Comparison of ENCODE assay signal across 9 mouse cellular contexts in the genomic region with DNA sequence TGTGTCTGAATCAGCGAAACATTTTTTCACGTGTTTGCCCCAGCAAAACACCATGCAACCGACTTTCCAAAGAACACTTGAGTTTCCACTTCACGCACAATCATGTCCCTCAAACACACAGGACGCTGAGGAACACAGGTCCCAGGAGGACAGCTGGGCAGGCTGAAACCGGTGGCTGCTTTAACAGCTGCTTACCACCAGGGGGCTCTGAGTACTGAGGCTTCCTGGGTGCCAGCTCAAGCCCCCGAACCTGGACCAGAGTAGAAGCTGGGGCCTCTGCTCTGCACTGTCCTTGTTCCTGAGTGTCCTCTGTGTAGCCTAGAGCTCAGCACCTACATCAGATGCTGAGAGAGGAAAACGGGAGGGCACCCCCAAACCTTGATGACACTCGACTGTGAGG.
DNase-seq lines count a peak whose midpoint lies in the region; ATAC-seq and TF ChIP-seq lines count a peak whose summit lies in the region.
"Had no signal": no experiment of that assay in that cellular context is flagged by ENCODE, and none has a peak within 500 bp of the region (broad histone marks: within the 10 kb centered on the region; RNA-seq: fewer than 3 reads in every experiment).

No protein-coding gene starts in this region.

- H3K36me3 ChIP-seq in heart, embryonic 10.5 days = no peaks in the 10 kb centered on the region
- H3K36me3 ChIP-seq in lung, embryonic 14.5 days (ENCODE audit: insufficient read depth) = no peaks in the 10 kb centered on the region
- H3K36me3 ChIP-seq: neural tube, embryonic 13.5 days had no signal

- peaks cover 24% of the 10 kb centered on the region for H3K4me1 ChIP-seq in heart, embryonic 10.5 days
- no peaks in the 10 kb centered on the region for H3K4me1 ChIP-seq in lung, embryonic 14.5 days (ENCODE audit: insufficient read depth)

- no peak overlapping the region for H3K4me2 ChIP-seq in lung, embryonic 14.5 days
- H3K4me2 ChIP-seq: neural tube, embryonic 13.5 days had no signal

- peaks cover 39% of the 10 kb centered on the region for H3K27me3 ChIP-seq in heart, embryonic 10.5 days (ENCODE audit: insufficient read depth, poor library complexity, severe bottlenecking)
- no peaks in the 10 kb centered on the region for H3K27me3 ChIP-seq in lung, embryonic 14.5 days (ENCODE audit: insufficient read depth, low read length)

- no peak overlapping the region for H3K4me3 ChIP-seq in heart, embryonic 10.5 days
- H3K4me3 ChIP-seq in lung, embryonic 14.5 days (ENCODE audit: low read depth, low read length) = no peak overlapping the region
- H3K4me3 ChIP-seq: neural tube, embryonic 13.5 days had no signal

- H3K9me3 ChIP-seq in heart, embryonic 10.5 days = no peaks in the 10 kb centered on the region
- no peaks in the 10 kb centered on the region for H3K9me3 ChIP-seq in lung, embryonic 14.5 days (ENCODE audit: low read depth, low read length)
- H3K9me3 ChIP-seq: neural tube, embryonic 13.5 days had no signal

- 41% methylated on average over 9 of the region's 9 CpGs for WGBS in heart, embryonic 10.5 days
- 31% methylated on average over 9 of the region's 9 CpGs for WGBS in lung, embryonic 14.5 days

- intact Hi-C loops in heart, postnatal 10 days (cut with DNase I) = loop anchor here (2.0 kb wide), 1 partner anchor 76 kb away; no protein-coding TSS in a partner anchor

- ATAC-seq in lung, embryonic 14.5 days (ENCODE audit: insufficient read depth) = peak; percentile 47; the same call in 1 of the 2 replicates

- H3K27ac ChIP-seq in heart, embryonic 10.5 days = no peak overlapping the region
- H3K27ac ChIP-seq in lung, embryonic 14.5 days (ENCODE audit: low read depth) = no peak overlapping the region
- H3K27ac ChIP-seq: neural tube, embryonic 13.5 days had no signal

- H3K9ac ChIP-seq in lung, embryonic 14.5 days = no peak overlapping the region
- H3K9ac ChIP-seq: neural tube, embryonic 13.5 days had no signal

- TF ChIP-seq CTCF in lung, embryonic 14.5 days (IDR thresholded peaks at IDR 0.05; ENCODE audit: low read depth) = peak; percentile 85

- DNase-seq in heart, postnatal 10 days = peak; percentile 18 to 61
- no peak for DNase-seq in heart, embryonic 10.5 days (ENCODE audit: low spot score)
- DNase-seq in ovary, postnatal 36 days (ENCODE audit: low spot score) = peak; percentile 17
- DNase-seq in ovary, postnatal 10 days (ENCODE audit: low spot score) = no peak
- peak; percentile 6 for DNase-seq in c-Kit-positive CD71-positive TER-119-positive erythroid progenitor cells, embryonic 14.5 days (ENCODE audit: low spot score)
- DNase-seq in lung, embryonic 14.5 days = peak; percentile 78
- peak; percentile 57 for DNase-seq in thymus, postnatal 4 days
- no peak for DNase-seq in frontal cortex, postnatal 14 days (ENCODE audit: low spot score in 2 of 2)

Comparison
In these comparisons a context has a peak if more than half of its experiments do, and no peak if none do; other contexts are left out.
1. DNase-seq: peak in heart, postnatal 10 days (2 of 2), ovary, postnatal 36 days (single experiment), c-Kit-positive CD71-positive TER-119-positive erythroid progenitor cells, embryonic 14.5 days (single experiment), lung, embryonic 14.5 days (single experiment) and thymus, postnatal 4 days (single experiment); none in heart, embryonic 10.5 days (single experiment), ovary, postnatal 10 days (single experiment) and frontal cortex, postnatal 14 days (0 of 2).